Mouse (Mus musculus) bone marrow macrophage, adult 2 months (primary cell): ENCODE data around the gene Jak2.

Experiments used
- CTCF ChIP-seq: IDR thresholded peaks from 2 replicates; pipeline ENCODE4 v1.5.1; 2012; ENCODE audit warnings: low read depth, mild to moderate bottlenecking, low read length, moderate library complexity
- POLR2A ChIP-seq: IDR thresholded peaks from 2 replicates; pipeline ENCODE4 v1.6.1; 2012; ENCODE audit warnings: mild to moderate bottlenecking, low read depth, low read length, borderline replicate concordance

DNA sequence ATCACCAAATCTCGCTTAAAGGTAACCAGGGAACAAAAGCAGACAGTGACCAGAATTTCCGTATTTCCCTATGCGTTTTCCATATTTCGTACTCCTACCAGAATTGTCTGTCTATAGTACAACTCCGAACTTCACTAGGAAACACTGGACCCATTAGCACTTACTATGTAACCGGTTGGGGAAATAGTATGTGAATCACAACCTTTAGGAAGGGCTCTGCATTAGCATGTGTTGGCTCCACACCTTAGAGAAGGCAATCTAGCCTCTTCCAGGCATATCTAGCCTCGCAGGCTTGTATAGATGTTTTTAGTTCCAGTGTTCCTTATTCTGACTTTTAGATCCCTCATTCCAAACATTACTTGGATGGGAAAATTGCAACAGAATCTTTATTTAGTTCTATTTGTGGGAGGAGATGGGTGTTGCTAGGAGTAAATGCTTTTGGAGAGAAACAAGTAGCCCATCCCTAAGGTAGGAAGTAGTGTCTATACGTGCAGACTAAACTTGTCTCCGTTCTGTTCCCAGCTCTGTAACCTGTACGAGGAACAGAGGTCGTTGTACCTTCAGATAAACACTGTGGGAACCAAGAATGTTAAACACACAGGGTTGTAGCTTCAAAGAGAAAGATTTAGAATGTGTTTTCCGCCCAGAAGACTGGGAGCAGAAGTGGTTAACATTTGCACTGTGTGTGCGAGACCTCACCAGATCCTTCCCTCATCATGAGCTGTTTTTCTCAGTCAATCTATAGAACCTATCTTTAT, 110.7 kb downstream of the Jak2 start:
- no peak for TF ChIP-seq CTCF
- no peak for TF ChIP-seq POLR2A
